Mouse (Mus musculus) urinary bladder, postnatal 14 days (tissue): ENCODE data around the gene Agpat4.
A peak's percentile ranks its signal among the peaks of the same experiment; 100 is the strongest.
"Not testable (repeated sequence)": the region's sequence is repeated elsewhere in the genome, so short reads cannot be mapped to it uniquely, and the experiment has no call there.

ENCODE experiments used
- DNase-seq: peaks from one replicate; pipeline ENCODE4 v3.0.0; 2021; ENCODE audit warnings: low spot score

Gene Agpat4

GRCm38 (mm10) chr17:12195137-12195536 lies 76.6 kb downstream of the Agpat4 start:
- peak; percentile 25 for DNase-seq

GRCm38 (mm10) chr17:12195604-12196003 lies 77.1 kb downstream of the Agpat4 start:
- DNase-seq: peak; percentile 67

- no peak for DNase-seq
These were observed 81.4 kb downstream of the Agpat4 start for GRCm38 (mm10) chr17:12199933-12200332.

GRCm38 (mm10) chr17:12201086-12201485 lies 82.6 kb downstream of the Agpat4 start:
- no peak for DNase-seq

GRCm38 (mm10) chr17:12203414-12203897 lies 85.0 kb downstream of the Agpat4 start:
- DNase-seq: no peak

- DNase-seq: no peak
These were observed 85.7 kb downstream of the Agpat4 start for GRCm38 (mm10) chr17:12204246-12204645.

- DNase-seq: no peak
These were observed 86.1 kb downstream of the Agpat4 start for GRCm38 (mm10) chr17:12204689-12205014.

- DNase-seq: no peak
These were observed 86.7 kb downstream of the Agpat4 start for GRCm38 (mm10) chr17:12205015-12205693.

GRCm38 (mm10) chr17:12205694-12206075 lies 87.2 kb downstream of the Agpat4 start:
- no peak for DNase-seq

GRCm38 (mm10) chr17:12206248-12206647 lies 87.7 kb downstream of the Agpat4 start:
- DNase-seq: no peak

GRCm38 (mm10) chr17:12207022-12207548 lies 88.6 kb downstream of the Agpat4 start:
- DNase-seq: no peak

GRCm38 (mm10) chr17:12209481-12209880 lies 91.0 kb downstream of the Agpat4 start:
- no peak for DNase-seq

- peak; percentile 88 for DNase-seq
These were observed 92.1 kb downstream of the Agpat4 start for GRCm38 (mm10) chr17:12210544-12211132.

- no peak for DNase-seq
These were observed 93.4 kb downstream of the Agpat4 start for GRCm38 (mm10) chr17:12211890-12212289.

GRCm38 (mm10) chr17:12212341-12212740 lies 93.8 kb downstream of the Agpat4 start:
- DNase-seq: no peak

- DNase-seq: no peak
These were observed 94.9 kb downstream of the Agpat4 start for GRCm38 (mm10) chr17:12213430-12213829.

- no peak for DNase-seq
These were observed 97.7 kb downstream of the Agpat4 start for GRCm38 (mm10) chr17:12216224-12216623.

GRCm38 (mm10) chr17:12221926-12222325 lies 103.4 kb downstream of the Agpat4 start:
- no peak for DNase-seq

GRCm38 (mm10) chr17:12223682-12224081 lies 105.2 kb downstream of the Agpat4 start:
- no peak for DNase-seq

- no peak for DNase-seq
These were observed 105.6 kb downstream of the Agpat4 start for GRCm38 (mm10) chr17:12224145-12224544.

GRCm38 (mm10) chr17:12224551-12224950 lies 106.0 kb downstream of the Agpat4 start:
- DNase-seq: not testable (repeated sequence)

GRCm38 (mm10) chr17:12225227-12225626 lies 106.7 kb downstream of the Agpat4 start:
- DNase-seq: no peak

- DNase-seq: peak; percentile 48
These were observed 108.0 kb downstream of the Agpat4 start for GRCm38 (mm10) chr17:12226551-12226950.

GRCm38 (mm10) chr17:12228001-12228400 lies 109.5 kb downstream of the Agpat4 start:
- no peak for DNase-seq
